Mouse (Mus musculus): ENCODE results near the gene Tnfrsf26. TPM values are rescaled to one million over a fixed set of nuclear protein-coding genes. Genes with fewer than 3 reads are reported as not detected.
"Not testable (repeated sequence)": the region's sequence is repeated elsewhere in the genome, so short reads cannot be mapped to it uniquely, and the experiment has no call there.

The Tnfrsf26 gene
- 0.54 and 0.64 TPM in 2 replicates for polyA plus RNA-seq (2015; fragmentation: Nextera tagmentation; extraction: Ambion mirVana)

DNA sequence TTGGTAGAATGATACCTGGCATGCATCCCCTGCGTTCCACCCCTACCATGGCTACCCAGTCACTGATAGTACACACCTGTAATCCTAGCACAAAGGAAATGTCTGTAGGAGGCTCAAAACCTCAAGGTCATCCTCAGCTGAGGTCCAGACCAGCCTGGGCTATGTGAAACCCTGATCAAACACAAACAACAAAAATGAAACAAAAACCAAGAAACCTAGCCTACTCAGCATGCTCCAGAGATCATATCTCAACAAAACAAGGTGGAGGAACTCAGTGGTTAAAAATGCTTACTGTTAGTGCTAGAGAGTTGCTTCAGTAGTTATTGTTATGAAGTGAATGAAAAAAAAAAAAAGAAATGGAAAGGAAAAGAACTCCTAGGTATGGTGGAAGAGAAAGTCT is at the start of gene Tnfrsf26:
Tnfrsf26 (minus strand) TSS at position 183 of the 400 bp plus-strand sequence.
- Histone ChIP-seq H3K9ac (no peak within 1 kb of the TSS), H3K4me3 (replicated peaks) (no peak within 1 kb of the TSS), H3K4me1 (replicated peaks) (no peaks in the 10 kb centered on the region), H3K36me3 (no peaks in the 10 kb centered on the region), H3K9me3 (replicated peaks) (no peaks in the 10 kb centered on the region), H3K27ac (no peak within 1 kb of the TSS), H3K4me2 (peak within 1 kb of the TSS; percentile 12; the same call in 1 of the 2 replicates), H3K27me3 (no peaks in the 10 kb centered on the region)
- WGBS (ENCODE audit: insufficient replicate concordance) = 66% methylated on average over 1 of the region's 1 CpGs
- DNase-seq = no peak
- ATAC-seq (ENCODE audit: low read depth) = no peak

- no peaks in the 10 kb centered on the region for H3K9me3 ChIP-seq (replicated peaks)
- no peak overlapping the region for H3K4me2 ChIP-seq
- no peaks in the 10 kb centered on the region for H3K36me3 ChIP-seq
- H3K4me3 ChIP-seq (replicated peaks) = no peak overlapping the region
- H3K27ac ChIP-seq = no peak overlapping the region
- no peak for DNase-seq
- no peak for ATAC-seq (ENCODE audit: low read depth)
- H3K9ac ChIP-seq = no peak overlapping the region
- H3K4me1 ChIP-seq (replicated peaks) = peaks cover 10% of the 10 kb centered on the region
- H3K27me3 ChIP-seq = no peaks in the 10 kb centered on the region
These were observed 38.1 kb upstream of the Tnfrsf26 start for GRCm38 (mm10) chr7:143666427-143667311.

DNA sequence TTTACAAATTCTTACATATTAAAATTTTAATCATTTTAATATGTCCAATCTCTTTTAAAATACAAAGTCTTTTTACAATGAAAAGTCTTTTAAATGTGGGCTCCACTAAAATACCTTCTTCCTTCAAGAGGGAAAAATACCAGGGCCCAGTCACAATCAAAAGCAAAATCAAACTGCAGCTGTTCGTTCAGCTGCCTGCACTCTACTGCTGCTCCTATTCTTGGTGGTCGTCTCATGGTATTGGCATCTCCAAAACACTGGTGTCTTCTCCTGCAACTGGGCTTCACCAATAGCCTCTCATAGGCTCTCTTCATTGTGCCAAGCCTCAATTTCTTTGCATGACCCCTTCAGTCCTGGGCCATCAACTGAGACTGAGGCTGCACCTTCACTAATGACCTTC is 34.9 kb upstream of the Tnfrsf26 start:
- ATAC-seq (ENCODE audit: low read depth) = no peak

DNA sequence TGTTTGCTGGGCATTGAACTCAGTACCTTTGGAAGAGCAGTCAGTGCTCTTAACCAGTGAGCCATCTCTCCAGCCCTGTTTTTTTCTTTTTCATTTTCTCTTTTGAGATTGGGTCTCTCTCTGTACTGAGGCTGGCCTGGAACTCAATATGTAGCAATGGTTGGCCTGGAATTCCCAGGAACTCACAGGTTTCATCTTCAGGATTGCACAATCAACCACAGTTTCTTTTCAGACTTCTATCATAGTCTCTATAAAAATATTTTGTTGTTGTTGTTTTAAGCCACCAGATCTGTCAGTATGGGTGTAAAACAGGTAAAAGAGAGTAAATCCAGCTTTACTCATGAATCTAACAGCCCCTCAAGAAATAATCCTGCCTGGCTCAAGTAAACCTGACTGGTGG is 32.3 kb upstream of the Tnfrsf26 start:
- H3K27ac ChIP-seq = no peak overlapping the region
- ATAC-seq (ENCODE audit: low read depth) (no peak), DNase-seq (no peak)
- H3K36me3 ChIP-seq = no peaks in the 10 kb centered on the region
- no peak overlapping the region for H3K4me2 ChIP-seq
- no peak overlapping the region for H3K4me3 ChIP-seq (replicated peaks)
- H3K9me3 ChIP-seq (replicated peaks) = no peaks in the 10 kb centered on the region
- H3K4me1 ChIP-seq (replicated peaks) = no peaks in the 10 kb centered on the region
- no peak overlapping the region for H3K9ac ChIP-seq
- H3K27me3 ChIP-seq = no peaks in the 10 kb centered on the region

More for the DNA sequence above, 34.9 kb upstream of the Tnfrsf26 start:
- H3K4me3 ChIP-seq (replicated peaks) = no peak overlapping the region
- WGBS (ENCODE audit: insufficient replicate concordance) = 60% methylated on average over 2 of the region's 2 CpGs
- H3K36me3 ChIP-seq = no peaks in the 10 kb centered on the region
- H3K9ac ChIP-seq = no peak overlapping the region
- H3K9me3 ChIP-seq (replicated peaks) = no peaks in the 10 kb centered on the region
- no peak overlapping the region for H3K4me2 ChIP-seq
- no peak for DNase-seq
- no peaks in the 10 kb centered on the region for H3K27me3 ChIP-seq
- H3K27ac ChIP-seq = no peak overlapping the region
- peaks cover 10% of the 10 kb centered on the region for H3K4me1 ChIP-seq (replicated peaks)

GRCm38 (mm10) chr7:143649769-143650346 is 21.3 kb upstream of the Tnfrsf26 start:
- peak overlapping the region; percentile 83 for H3K4me2 ChIP-seq
- H3K4me1 ChIP-seq (replicated peaks); H3K4me3 ChIP-seq (replicated peaks); H3K9ac ChIP-seq; H3K36me3 ChIP-seq; H3K27ac ChIP-seq; ATAC-seq (ENCODE audit: low read depth); H3K27me3 ChIP-seq; DNase-seq; H3K9me3 ChIP-seq (replicated peaks): not testable (repeated sequence)
- WGBS (ENCODE audit: insufficient replicate concordance) = 46% methylated on average over 10 of the region's 10 CpGs

GRCm38 (mm10) chr7:143649034-143649768 is 20.7 kb upstream of the Tnfrsf26 start, which contains the start of gene Tnfrsf22:
Gene Tnfrsf22, minus strand, starts transcription at chr7:143649661.
- WGBS (ENCODE audit: insufficient replicate concordance) = 5% methylated on average over 39 of the region's 39 CpGs
- ATAC-seq (ENCODE audit: low read depth) = peak; percentile 86
- Histone ChIP-seq H3K27me3 (peaks cover 3% of the 10 kb centered on the region), H3K9me3 (replicated peaks) (0 out of 2 replicates have a peak, but pooled peaks cover 2% of the 10 kb centered on the region), H3K9ac (peak within 1 kb of the TSS; percentile 58), H3K4me1 (replicated peaks) (peaks cover 6% of the 10 kb centered on the region), H3K27ac (no peak within 1 kb of the TSS), H3K4me2 (peak within 1 kb of the TSS; percentile 83), H3K36me3 (no peaks in the 10 kb centered on the region), H3K4me3 (replicated peaks) (peak within 1 kb of the TSS; percentile 61)
- peak; percentile 61 for DNase-seq

DNA sequence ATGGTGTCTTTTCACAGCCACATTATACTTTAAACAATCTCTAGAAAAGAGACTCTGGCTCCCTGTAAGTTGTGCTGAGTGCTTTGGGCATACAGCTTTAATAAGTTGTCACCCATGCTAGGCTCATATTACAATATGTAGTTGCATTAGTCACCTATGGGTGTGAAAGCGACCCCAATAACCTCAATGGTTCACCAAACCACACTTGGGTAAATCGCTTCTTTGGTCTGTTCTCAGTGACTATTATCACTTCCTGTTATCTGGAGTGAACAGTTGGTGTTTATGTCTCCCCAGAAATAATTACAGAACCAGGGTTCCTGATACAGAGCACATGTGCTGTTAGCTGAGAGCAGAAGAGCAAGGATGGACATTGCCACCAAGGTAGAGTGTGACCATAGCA is 15.4 kb upstream of the Tnfrsf26 start:
- not testable (repeated sequence) for H3K27me3 ChIP-seq; H3K27ac ChIP-seq; H3K4me1 ChIP-seq (replicated peaks)

GRCm38 (mm10) chr7:143636674-143637073 is 8.2 kb upstream of the Tnfrsf26 start:
- Histone ChIP-seq H3K4me3 (replicated peaks) (no peak overlapping the region), H3K27ac (no peak overlapping the region), H3K4me2 (no peak overlapping the region), H3K9me3 (replicated peaks) (no peaks in the 10 kb centered on the region), H3K4me1 (replicated peaks) (no peaks in the 10 kb centered on the region), H3K27me3 (no peaks in the 10 kb centered on the region), H3K36me3 (no peaks in the 10 kb centered on the region), H3K9ac (no peak overlapping the region)
- 74% methylated on average over 1 of the region's 1 CpGs for WGBS (ENCODE audit: insufficient replicate concordance)
- ATAC-seq (ENCODE audit: low read depth) (no peak), DNase-seq (no peak)

More for the DNA sequence above, 15.4 kb upstream of the Tnfrsf26 start:
- H3K36me3 ChIP-seq; H3K9me3 ChIP-seq (replicated peaks); H3K4me2 ChIP-seq; ATAC-seq (ENCODE audit: low read depth); H3K9ac ChIP-seq; H3K4me3 ChIP-seq (replicated peaks); DNase-seq: not testable (repeated sequence)
- 43% methylated on average over 2 of the region's 2 CpGs for WGBS (ENCODE audit: insufficient replicate concordance)

- DNase-seq = no peak
- no peak for ATAC-seq (ENCODE audit: low read depth)
- H3K4me2 ChIP-seq = no peak overlapping the region
- WGBS (ENCODE audit: insufficient replicate concordance) = 48% methylated on average over 2 of the region's 2 CpGs
- H3K36me3 ChIP-seq = no peaks in the 10 kb centered on the region
- H3K27me3 ChIP-seq = no peaks in the 10 kb centered on the region
- H3K4me1 ChIP-seq (replicated peaks) = no peaks in the 10 kb centered on the region
- no peak overlapping the region for H3K4me3 ChIP-seq (replicated peaks)
- H3K27ac ChIP-seq = no peak overlapping the region
- no peak overlapping the region for H3K9ac ChIP-seq
- no peaks in the 10 kb centered on the region for H3K9me3 ChIP-seq (replicated peaks)
These were observed 3.0 kb upstream of the Tnfrsf26 start for GRCm38 (mm10) chr7:143631503-143631902.

- DNase-seq (no peak), ATAC-seq (ENCODE audit: low read depth) (no peak)
- H3K9me3 ChIP-seq (replicated peaks) = no peaks in the 10 kb centered on the region
- WGBS (ENCODE audit: insufficient replicate concordance) = 41% methylated on average over 1 of the region's 1 CpGs
- no peaks in the 10 kb centered on the region for H3K4me1 ChIP-seq (replicated peaks)
- no peak overlapping the region for H3K4me2 ChIP-seq
- no peaks in the 10 kb centered on the region for H3K36me3 ChIP-seq
- no peak overlapping the region for H3K9ac ChIP-seq
- H3K27ac ChIP-seq = no peak overlapping the region
- no peak overlapping the region for H3K4me3 ChIP-seq (replicated peaks)
- no peaks in the 10 kb centered on the region for H3K27me3 ChIP-seq
These were observed 979 bp upstream of the Tnfrsf26 start for GRCm38 (mm10) chr7:143629501-143629900.

DNA sequence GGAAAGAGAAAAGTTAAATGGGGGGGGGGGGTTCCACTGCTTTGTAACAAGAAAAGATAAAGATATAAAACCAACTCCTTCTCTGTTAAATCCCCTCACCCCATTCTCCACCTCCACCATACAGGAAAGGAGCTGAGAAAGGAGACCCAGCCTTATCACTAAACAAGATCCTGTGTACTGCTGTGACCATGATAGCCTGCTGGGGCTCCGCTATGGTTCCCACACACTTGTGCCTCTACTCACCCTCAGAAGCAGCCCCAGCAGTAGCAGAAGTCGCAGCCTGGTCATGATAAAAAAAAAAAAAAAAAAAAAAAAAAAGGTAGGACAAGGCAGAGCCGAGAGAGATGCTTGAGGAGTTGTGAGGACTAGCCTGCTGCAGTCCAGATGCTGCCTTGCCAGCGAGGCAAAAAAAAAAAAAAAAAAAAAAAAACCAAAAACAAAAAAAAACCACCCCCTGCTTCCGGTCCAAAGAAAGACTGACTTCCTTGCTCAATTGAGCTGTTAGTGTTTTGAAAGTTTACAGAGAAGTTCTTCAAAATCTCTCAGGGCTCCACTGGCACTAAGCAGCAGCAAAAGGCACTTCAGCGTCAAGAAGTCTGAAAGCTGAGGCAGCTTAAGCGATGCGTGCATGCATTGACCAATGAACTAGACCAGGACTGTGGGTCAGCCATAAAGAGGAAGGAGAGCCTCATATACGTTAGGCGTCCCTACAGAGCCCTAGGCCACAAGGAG is 801 bp downstream of the Tnfrsf26 start:
- H3K27ac ChIP-seq = no peak overlapping the region
- DNase-seq (no peak), ATAC-seq (ENCODE audit: low read depth) (peak; percentile 47; the same call in 1 of the 2 replicates)
- no peak overlapping the region for H3K9ac ChIP-seq
- WGBS (ENCODE audit: insufficient replicate concordance) = 19% methylated on average over 10 of the region's 10 CpGs
- no peak overlapping the region for H3K4me3 ChIP-seq (replicated peaks)
- peak overlapping the region; percentile 12; the same call in 1 of the 2 replicates for H3K4me2 ChIP-seq
- no peaks in the 10 kb centered on the region for H3K36me3 ChIP-seq
- H3K9me3 ChIP-seq (replicated peaks) = no peaks in the 10 kb centered on the region
- no peaks in the 10 kb centered on the region for H3K4me1 ChIP-seq (replicated peaks)
- no peaks in the 10 kb centered on the region for H3K27me3 ChIP-seq
